Mouse (Mus musculus): ENCODE data around the gene Ssc5d. TPM values are rescaled to one million over a fixed set of nuclear protein-coding genes. Genes with fewer than 3 reads are reported as not detected.

The Ssc5d gene
- polyA plus RNA-seq, 1 experiment, result not detected

- no peak for TF ChIP-seq GATA1 (IDR thresholded peaks at IDR 0.05; ENCODE audit: low read length)
- Histone ChIP-seq H3K4me1 (ENCODE audit: control insufficient read depth) (no peaks in the 10 kb centered on the region), H3K9me3 (ENCODE audit: control insufficient read depth, low read length) (peaks cover 8% of the 10 kb centered on the region), H3K36me3 (ENCODE audit: control insufficient read depth) (no peaks in the 10 kb centered on the region), H3K4me3 (replicated peaks) (no peak overlapping the region), H3K27me3 (ENCODE audit: control insufficient read depth) (no peaks in the 10 kb centered on the region)
Measured at GRCm38 (mm10) chr7:4950561-4951342, 25.2 kb downstream of the Ssc5d start.

GRCm38 (mm10) chr7:4953815-4954445 lies 28.3 kb downstream of the Ssc5d start:
- Histone ChIP-seq H3K27me3 (ENCODE audit: control insufficient read depth) (no peaks in the 10 kb centered on the region), H3K4me3 (replicated peaks) (no peak overlapping the region), H3K36me3 (ENCODE audit: control insufficient read depth) (no peaks in the 10 kb centered on the region), H3K9me3 (ENCODE audit: control insufficient read depth, low read length) (peaks cover 8% of the 10 kb centered on the region), H3K4me1 (ENCODE audit: control insufficient read depth) (no peaks in the 10 kb centered on the region)
- TF ChIP-seq GATA1 (IDR thresholded peaks at IDR 0.05; ENCODE audit: low read length) (no peak), TAL1 (IDR thresholded peaks at IDR 0.05; ENCODE audit: low read length) (no peak)

DNA sequence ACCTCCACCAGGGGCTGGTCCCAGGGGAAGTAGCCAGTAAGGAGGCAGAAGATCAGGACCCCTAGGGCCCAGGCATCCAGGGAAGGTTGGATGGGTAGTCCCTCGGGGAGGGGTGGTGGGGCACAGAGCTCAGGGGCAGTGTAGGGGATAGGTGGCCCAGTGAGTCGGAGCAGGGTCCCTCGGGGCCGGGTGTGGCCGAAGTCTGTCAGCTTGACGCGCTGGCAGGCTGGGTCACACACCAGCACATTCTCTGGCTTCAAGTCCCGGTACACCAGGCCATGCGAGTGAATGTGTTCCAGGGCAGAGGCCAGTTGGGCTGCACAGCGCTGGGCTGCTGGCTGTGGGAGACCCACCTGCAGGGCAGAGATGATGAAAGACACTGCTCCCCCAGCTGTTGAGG lies 31.8 kb downstream of the Ssc5d start:
- Histone ChIP-seq H3K4me1 (ENCODE audit: control insufficient read depth) (no peaks in the 10 kb centered on the region), H3K4me3 (replicated peaks) (no peak overlapping the region), H3K27me3 (ENCODE audit: control insufficient read depth) (no peaks in the 10 kb centered on the region), H3K36me3 (ENCODE audit: control insufficient read depth) (no peaks in the 10 kb centered on the region), H3K9me3 (ENCODE audit: control insufficient read depth, low read length) (peaks cover 8% of the 10 kb centered on the region)
- TF ChIP-seq GATA1 (IDR thresholded peaks at IDR 0.05; ENCODE audit: low read length) (no peak), TAL1 (IDR thresholded peaks at IDR 0.05; ENCODE audit: low read length) (no peak)

DNA sequence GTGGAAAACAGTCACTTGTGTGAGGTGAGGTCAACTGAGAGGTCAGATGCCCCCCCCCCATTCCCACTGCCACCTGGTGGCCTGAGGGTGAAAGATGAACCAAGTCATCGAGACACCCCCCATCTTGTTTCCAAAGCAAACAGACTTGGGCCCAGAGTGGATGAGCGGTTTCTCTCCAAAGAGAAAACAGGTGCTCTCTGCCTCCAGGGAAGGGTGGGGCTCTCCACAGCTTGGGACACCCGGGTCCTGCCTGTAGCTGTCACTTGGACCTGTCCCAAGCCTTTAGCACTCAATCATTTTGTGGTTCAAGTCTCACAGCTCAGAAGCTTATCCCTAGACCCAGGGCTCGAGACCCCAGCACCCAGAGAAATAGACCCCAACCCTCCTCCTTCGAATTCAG lies 37.9 kb downstream of the Ssc5d start:
- H3K9me3 ChIP-seq (ENCODE audit: control insufficient read depth, low read length), result no peaks in the 10 kb centered on the region
- no peak for TF ChIP-seq GATA1 (IDR thresholded peaks at IDR 0.05; ENCODE audit: low read length)
- no peak for TF ChIP-seq TAL1 (IDR thresholded peaks at IDR 0.05; ENCODE audit: low read length)
- no peaks in the 10 kb centered on the region for H3K36me3 ChIP-seq (ENCODE audit: control insufficient read depth)
- H3K4me3 ChIP-seq (replicated peaks), result no peak overlapping the region
- no peaks in the 10 kb centered on the region for H3K27me3 ChIP-seq (ENCODE audit: control insufficient read depth)
- H3K4me1 ChIP-seq (ENCODE audit: control insufficient read depth), result peaks cover 3% of the 10 kb centered on the region

GRCm38 (mm10) chr7:4964272-4964671 lies 38.7 kb downstream of the Ssc5d start, which contains the start of gene Sbk2:
Sbk2 (minus strand) TSS chr7:4964406.
- Histone ChIP-seq H3K4me3 (replicated peaks) (no peak within 1 kb of the TSS), H3K4me1 (ENCODE audit: control insufficient read depth) (peaks cover 3% of the 10 kb centered on the region), H3K9me3 (ENCODE audit: control insufficient read depth, low read length) (no peaks in the 10 kb centered on the region), H3K36me3 (ENCODE audit: control insufficient read depth) (no peaks in the 10 kb centered on the region), H3K27me3 (ENCODE audit: control insufficient read depth) (no peaks in the 10 kb centered on the region)
- TF ChIP-seq TAL1 (IDR thresholded peaks at IDR 0.05; ENCODE audit: low read length) (no peak), GATA1 (IDR thresholded peaks at IDR 0.05; ENCODE audit: low read length) (no peak)

DNA sequence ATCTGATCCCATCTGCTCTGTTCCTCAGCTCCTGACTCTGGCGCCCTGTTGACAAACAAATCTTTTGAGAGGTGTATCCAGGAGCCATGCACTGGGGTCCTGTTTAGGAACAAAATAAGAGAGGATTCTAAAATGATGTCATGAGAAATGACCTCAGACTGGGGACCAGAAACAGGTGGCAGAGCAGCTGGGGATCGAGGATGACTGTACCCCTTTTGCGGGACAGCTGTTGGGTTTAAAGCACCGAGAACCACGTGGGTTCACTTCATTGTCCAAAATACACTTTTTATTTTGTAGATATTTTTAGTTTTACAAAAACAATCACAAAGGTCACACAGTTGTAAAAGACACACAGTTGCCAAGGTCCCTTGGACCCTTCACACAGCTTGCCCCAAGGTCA lies 39.4 kb downstream of the Ssc5d start:
- no peaks in the 10 kb centered on the region for H3K27me3 ChIP-seq (ENCODE audit: control insufficient read depth)
- H3K4me3 ChIP-seq (replicated peaks), result no peak overlapping the region
- TF ChIP-seq GATA1 (IDR thresholded peaks at IDR 0.05; ENCODE audit: low read length) (no peak), TAL1 (IDR thresholded peaks at IDR 0.05; ENCODE audit: low read length) (no peak)
- peaks cover 3% of the 10 kb centered on the region for H3K4me1 ChIP-seq (ENCODE audit: control insufficient read depth)
- H3K36me3 ChIP-seq (ENCODE audit: control insufficient read depth), result no peaks in the 10 kb centered on the region
- no peaks in the 10 kb centered on the region for H3K9me3 ChIP-seq (ENCODE audit: control insufficient read depth, low read length)

- no peaks in the 10 kb centered on the region for H3K9me3 ChIP-seq (ENCODE audit: control insufficient read depth, low read length)
- no peak within 1 kb of the TSS for H3K4me3 ChIP-seq (replicated peaks)
- peaks cover 3% of the 10 kb centered on the region for H3K27me3 ChIP-seq (ENCODE audit: control insufficient read depth)
- no peaks in the 10 kb centered on the region for H3K4me1 ChIP-seq (ENCODE audit: control insufficient read depth)
- TF ChIP-seq TAL1 (IDR thresholded peaks at IDR 0.05; ENCODE audit: low read length), result no peak
- no peak for TF ChIP-seq GATA1 (IDR thresholded peaks at IDR 0.05; ENCODE audit: low read length)
- no peaks in the 10 kb centered on the region for H3K36me3 ChIP-seq (ENCODE audit: control insufficient read depth)
Measured at GRCm38 (mm10) chr7:4971068-4971467, 45.5 kb downstream of the Ssc5d start, which contains the start of gene Sbk3. Sbk3 (minus strand) TSS chr7:4971168.

DNA sequence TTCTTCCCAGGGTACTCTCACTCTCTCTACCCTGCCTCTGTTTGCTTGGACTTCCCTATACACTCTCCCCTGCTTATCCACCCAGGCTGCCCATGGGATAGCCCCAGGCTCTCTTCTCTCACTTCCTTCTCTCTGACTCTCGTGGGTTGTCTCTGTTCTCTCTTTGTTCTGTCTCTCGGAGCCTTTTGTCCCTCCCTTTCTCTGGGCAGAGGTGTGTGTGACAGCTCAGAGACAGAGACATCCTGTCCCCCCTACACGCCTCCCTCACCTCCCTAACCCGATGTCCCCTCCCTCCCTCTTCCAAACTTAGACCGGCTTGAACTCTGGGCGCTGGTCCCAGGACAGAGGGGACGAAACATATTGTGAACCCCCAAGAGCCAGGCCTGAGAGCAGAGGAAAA lies 46.1 kb downstream of the Ssc5d start:
- TF ChIP-seq TAL1 (IDR thresholded peaks at IDR 0.05; ENCODE audit: low read length) (no peak), GATA1 (IDR thresholded peaks at IDR 0.05; ENCODE audit: low read length) (no peak)

DNA sequence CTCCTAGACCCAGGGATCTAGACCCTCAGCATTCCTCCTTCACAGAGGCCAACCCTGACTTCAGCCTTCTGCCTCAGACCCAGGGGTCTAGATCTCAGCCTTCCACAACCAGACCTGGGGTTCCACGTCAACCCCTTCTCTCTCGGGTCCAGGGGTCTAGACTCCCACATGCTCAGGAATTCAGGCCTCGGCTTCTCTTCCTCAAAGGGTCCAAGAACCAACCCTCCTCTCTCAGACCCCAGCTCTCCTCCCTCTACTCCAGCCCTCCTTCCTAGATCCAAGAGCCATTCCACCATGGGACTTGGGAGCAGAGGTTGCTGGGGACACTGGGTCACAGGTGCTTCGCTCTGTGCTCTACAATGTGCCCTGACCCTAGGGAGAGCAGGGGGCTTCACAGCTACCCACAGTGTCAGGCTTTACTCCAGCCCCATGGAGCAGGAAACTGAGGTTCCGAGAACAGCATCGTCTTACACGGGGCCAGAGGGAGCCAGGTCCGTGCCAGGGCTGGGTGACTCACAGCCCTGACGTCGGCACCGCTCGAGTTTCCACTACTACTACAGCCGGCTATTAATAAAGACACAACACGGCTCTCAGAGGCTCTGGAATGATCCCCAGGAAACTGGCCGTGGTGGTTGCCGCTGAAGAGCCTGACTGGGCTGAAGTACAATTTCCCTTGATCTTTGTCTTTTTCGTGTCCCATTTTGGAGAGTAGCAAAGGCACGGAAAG lies 46.9 kb downstream of the Ssc5d start:
- Histone ChIP-seq H3K36me3 (ENCODE audit: control insufficient read depth) (no peaks in the 10 kb centered on the region), H3K27me3 (ENCODE audit: control insufficient read depth) (peaks cover 3% of the 10 kb centered on the region), H3K4me1 (ENCODE audit: control insufficient read depth) (no peaks in the 10 kb centered on the region), H3K4me3 (replicated peaks) (no peak overlapping the region), H3K9me3 (ENCODE audit: control insufficient read depth, low read length) (peaks cover 3% of the 10 kb centered on the region; the same call in 1 of the 2 replicates)
- TF ChIP-seq GATA1 (IDR thresholded peaks at IDR 0.05; ENCODE audit: low read length), result no peak
- no peak for TF ChIP-seq TAL1 (IDR thresholded peaks at IDR 0.05; ENCODE audit: low read length)

More for the DNA sequence above, 46.1 kb downstream of the Ssc5d start:
- H3K4me3 ChIP-seq (replicated peaks), result no peak overlapping the region
- peaks cover under 1% of the 10 kb centered on the region; the same call in 1 of the 2 replicates for H3K9me3 ChIP-seq (ENCODE audit: control insufficient read depth, low read length)
- peaks cover 3% of the 10 kb centered on the region for H3K27me3 ChIP-seq (ENCODE audit: control insufficient read depth)
- no peaks in the 10 kb centered on the region for H3K36me3 ChIP-seq (ENCODE audit: control insufficient read depth)
- H3K4me1 ChIP-seq (ENCODE audit: control insufficient read depth), result no peaks in the 10 kb centered on the region
